Mouse (Mus musculus) cerebral cortex, adult 2 months (tissue): Measurements from ENCODE around the gene Tbc1d10c.

Experiments used
- WGBS: fragments of 180-500 bp; shearing (Covaris S2); methylation state at CpG from one replicate; pipeline ENCODE4 v1.1.7; 2018; 5-methylcytosine and 5-hydroxymethylcytosine counted together

Gene Tbc1d10c

DNA sequence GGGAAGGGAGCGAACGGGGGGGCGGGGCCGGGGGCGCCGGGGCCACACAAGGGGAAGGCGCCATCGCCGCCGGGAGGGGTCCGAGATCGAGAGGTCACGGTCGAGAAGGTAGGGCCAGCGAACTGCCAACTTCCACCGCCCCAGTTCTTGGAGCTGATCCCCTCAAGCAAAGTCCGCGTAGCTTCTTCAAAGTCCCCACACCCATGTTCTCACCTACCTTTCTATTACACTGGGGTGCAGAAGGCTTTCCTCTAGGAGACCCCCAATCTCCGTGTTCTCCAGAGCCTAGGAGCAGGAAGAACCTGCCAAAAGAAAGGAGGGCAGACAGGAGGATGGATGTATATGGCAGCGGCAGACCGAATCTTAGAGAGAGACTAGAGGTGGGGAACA, 24.4 kb upstream of the Tbc1d10c start:
- WGBS = 9% methylated on average over 16 of the region's 21 CpGs

DNA sequence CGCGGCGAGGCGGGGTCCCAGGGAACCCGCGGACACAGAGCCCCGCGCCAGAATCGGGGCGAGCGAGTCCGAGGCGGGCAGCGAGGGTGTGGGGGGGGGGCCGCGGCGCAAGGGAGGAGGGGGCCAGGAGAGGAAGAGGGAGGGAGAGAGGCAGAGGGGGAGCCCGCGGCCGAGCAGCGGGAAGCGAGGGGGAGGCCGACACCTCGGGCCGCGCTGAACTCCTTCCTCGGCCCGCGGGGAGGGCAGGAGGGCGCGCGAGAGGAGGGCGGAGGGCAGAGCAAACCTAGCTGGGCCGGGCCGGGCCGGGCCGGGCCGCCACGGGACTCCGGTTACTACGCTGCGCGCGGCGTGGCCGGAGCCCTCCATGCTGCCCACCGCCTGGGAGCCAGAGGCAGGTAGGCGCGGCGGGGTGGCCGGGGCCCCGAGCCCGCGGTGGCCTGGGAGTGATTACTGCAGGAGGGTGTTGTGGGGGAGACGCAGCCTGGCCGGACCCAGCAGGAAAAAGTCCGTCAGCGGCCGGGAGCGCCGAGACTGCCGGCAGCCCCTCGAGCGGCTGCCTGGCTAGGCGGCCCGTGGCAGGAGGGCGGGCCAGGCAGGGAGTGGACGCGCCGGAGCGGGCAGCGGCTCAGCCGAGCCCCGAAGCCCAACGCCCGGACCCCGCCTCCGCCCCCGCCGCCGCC, 23.8 kb upstream of the Tbc1d10c start:
- under 1% methylated on average over 56 of the region's 81 CpGs for WGBS

DNA sequence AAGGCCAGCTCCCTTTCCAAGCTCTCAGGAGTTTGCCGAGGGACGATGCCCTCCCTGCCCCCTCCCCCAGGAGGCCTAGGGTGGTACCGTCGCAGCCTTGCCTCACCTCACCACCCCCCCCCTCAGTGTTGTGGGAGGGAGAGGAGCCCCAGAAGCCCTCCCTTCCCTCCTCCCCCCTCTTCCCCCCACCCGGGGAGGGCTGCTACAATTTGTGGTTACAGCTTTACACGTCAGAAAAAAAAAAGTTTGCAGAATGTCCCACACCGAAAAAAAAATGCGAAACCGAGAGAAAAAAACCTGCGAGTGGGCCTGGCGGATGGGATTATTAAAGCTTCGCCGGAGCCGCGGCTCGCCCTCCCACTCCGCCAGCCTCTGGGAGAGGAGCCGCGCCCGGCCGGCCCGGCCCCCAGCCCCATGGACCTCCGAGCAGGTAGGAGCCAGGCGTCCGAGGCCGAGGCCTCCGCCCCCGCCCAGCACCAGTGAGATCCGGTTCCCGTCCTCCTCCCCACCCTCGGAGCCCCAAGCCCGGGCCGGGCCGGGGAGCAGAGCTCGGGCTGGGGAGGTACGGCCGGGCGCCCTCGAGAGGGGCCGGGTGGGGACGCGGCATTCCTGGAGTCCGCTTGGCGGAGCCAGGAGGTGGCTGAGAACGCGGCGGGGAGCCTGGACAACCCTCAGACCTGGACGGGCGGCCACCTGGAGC, 23.1 kb upstream of the Tbc1d10c start, which contains the start of the genes Clcf1 and AC109138.7:
Gene Clcf1 (plus strand): TSS at position 168 of the 700 bp plus-strand sequence.
Gene AC109138.7 (plus strand): TSS at position 287 of the 700 bp plus-strand sequence.
- 2% methylated on average over 49 of the region's 49 CpGs for WGBS

DNA sequence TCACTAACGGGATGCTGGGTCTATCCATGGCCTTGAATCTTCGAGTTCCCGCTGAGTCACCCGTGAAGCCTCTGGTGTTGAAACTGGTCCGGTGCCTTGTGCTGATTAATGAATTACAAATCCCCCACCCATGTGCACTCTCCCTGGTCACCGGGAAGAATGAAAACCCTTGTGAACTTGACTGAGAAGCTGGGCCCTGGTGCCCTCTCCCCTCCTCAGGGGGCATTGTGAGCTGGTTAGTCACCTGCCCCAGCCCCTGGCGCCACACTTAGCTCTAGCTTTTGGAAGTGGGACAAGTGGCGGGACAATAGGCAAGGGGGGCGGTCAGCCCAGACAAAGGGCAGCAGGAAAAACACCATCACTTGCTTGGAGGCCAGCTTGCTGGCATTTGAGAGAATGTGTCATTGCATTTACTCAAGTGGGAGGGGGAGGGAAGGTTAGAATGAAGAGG, 22.5 kb upstream of the Tbc1d10c start:
- 38% methylated on average over 9 of the region's 9 CpGs for WGBS

DNA sequence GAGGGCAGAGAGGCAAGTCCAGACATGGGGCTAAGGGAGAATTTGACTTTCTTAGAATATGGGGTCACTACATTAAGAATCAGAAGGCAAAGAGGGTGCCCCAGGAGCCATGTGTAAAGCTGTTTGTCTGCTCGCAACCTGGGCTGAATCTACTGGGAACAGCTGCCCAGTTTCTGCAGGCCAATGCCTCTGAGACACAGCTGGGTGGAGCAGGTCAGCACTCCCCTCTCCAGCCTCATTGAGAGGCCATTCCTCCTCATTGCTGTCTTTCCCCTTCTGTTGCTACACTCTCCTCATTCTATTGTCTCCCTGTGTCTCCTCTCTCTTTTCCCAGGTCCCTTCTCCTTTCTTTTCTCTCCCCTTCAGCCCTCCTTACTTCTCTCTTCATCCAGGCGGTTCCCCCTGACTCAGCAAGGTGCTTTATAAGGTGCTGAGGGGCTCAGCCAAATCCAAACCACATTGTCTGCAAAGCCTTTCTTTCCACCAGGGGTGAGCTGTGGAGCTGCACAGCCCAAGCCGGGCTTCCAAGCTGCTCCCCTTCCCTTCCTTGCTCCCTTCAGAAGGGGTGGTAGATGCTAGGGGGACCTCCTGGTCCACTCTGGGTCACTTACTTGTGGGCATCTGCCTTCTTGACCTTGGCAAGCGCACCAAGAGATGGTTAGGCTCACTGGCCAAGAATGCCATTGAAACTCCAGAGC, 21.0 kb upstream of the Tbc1d10c start:
- 76% methylated on average over 4 of the region's 4 CpGs for WGBS

DNA sequence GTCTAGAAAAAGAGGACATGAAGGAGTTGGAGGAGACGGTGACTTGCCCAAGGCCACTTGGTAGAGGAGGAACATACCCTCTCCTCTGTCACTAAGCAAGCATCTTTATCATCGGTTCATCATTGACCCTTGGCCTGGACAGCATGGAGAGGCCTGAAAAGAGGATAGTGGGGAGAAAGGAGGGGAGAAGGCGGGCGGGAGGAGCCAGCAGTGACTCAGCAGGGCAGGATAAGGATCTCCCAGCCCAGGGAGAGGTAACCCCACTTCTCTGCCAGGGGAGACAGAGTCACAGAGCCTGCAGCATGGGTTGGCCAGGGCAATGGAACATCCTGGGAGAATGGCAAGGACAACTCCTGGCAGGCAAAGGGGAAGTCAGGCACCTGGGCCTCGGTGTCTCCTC, 17.5 kb upstream of the Tbc1d10c start:
- WGBS = 84% methylated on average over 5 of the region's 5 CpGs

DNA sequence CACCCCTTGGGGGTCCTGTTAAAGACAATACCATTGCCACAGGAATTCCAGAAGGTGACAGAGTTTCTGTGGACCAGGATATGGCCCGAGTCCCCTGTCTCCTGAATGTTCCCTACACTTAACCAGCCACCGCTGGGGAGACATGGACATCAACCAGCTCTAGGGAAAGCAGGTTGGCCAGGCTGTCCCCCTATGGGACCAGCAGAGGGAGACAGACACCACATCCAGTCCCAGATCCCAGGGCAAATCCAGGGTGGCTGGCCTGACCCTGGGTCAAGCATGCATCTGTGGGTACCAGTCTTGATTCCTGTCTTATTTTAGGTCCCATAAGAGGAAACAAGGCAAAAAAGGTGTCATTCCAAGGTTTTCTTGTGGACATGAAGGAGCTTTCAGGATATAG, 15.9 kb upstream of the Tbc1d10c start:
- WGBS = 9% methylated on average over 2 of the region's 2 CpGs

DNA sequence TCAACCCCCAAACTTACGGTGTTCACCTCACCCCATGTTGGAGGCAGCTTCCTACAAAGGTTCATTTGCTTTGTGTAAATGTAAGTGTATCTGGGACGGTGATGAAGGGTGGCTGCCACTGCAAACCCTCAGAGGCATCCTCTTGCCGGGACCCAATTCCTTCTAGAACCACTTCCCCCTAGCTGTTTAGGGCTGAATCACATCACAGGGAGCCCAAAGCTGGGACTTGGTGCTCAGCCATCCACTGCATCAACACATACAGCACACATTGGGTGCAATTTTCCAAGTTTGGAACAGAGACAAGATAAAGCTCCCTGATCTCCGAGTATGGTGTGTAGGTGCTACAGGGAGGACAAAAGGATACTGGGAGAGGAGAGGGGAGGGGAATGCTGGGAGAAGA, 13.8 kb upstream of the Tbc1d10c start:
- 54% methylated on average over 4 of the region's 4 CpGs for WGBS

DNA sequence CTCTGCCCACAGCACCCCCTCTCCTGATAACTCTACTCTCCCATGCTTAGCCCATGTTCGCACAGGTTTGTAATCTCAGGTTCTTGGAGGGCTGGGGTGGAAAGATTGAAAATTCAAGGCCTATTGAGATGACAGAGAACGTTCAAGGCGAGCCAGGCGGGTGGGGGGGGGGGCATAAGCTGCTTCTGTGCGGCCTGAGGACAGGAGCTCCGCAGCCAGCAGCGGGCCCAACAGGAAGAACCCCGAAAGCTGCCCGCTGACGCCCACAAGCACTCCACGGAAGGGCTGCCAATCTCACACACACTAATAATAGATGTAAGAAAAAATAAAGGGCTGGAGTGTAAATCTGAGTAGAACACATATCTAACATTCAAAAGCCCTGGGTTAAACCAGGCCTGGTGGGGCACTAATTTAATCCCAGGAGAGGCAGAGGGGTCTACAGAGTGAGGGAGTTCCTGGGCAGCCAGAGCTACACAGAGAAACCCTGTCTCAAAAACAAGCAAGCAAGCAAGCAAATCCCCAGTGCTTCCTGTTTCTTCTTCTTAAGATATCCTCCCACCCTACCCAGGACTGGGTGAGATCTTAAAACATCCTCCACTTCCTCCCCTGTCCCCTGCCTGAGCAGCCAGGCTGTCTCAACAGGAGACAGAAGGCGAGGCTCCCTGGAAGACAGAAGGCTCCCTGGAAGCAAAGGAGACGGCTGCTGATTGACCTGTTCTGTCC, 12.7 kb upstream of the Tbc1d10c start:
- 24% methylated on average over 13 of the region's 13 CpGs for WGBS

DNA sequence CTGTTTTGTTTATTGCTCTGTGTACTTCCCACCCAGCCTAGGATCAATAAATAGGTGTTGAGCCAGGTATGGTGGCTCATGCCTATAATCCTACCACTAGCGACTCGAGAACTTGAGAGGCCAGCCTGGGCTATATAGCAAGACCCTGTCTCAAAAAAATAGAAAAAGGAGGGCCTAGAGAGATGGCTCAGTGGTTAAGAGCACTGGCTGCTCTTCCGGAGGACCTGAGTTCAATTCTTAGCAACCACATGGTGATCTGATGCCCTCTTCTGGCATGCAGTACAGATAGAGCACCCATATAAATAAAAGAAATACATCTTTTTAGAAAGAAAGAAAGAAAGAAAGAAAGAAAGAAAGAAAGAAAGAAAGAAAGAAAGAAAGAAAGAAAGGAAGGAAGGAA, 12.1 kb upstream of the Tbc1d10c start:
- 51% methylated on average over 3 of the region's 3 CpGs for WGBS

DNA sequence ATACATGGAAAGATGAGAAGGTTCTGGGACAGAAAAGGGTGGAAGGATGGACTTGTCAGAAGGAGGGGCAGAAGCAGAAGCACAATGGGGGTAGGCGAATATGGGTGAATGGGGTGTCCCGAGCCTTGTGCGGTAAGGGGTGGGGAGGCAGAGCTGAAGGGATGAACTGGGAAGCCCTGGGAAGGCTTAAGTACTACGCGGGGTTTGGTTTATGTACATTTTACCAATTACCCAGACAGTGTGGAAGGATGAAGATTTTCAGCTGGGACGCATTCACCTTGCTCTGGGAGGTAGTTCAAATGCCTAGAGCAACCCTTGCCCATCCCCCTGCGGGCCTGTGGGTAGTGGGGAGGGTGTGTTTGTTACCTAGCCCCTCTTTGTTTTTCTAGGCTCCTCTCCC, 11.1 kb upstream of the Tbc1d10c start:
- WGBS = 28% methylated on average over 7 of the region's 7 CpGs

DNA sequence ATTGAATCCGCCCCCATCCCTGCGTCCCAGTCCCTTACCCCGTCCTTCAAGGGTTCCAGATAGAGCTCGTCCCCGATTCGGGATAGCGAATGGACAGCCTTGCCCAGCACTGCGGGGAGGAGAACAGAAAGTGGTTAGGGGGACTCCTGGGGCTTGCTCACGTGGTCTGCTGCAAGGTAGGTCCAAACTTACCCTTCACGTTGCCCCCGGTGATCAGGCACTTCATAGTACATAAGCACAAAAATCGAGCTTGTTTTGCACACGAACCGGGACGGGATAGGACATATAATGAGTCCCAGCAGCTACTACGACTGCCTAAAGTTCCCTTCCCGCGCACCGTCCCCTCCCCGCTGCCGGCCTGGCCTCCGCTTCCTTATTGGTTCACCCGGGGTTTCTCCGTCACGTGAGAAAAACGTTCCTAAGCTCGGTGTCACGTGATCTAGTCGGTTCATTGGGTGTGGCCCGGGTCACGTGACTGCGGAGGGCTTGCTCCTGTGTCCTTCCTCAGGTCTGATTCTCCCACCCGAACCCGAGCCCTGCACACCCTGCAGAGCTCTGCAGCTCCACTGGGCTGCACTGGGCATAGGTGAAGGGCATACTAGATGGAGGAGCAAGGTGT, 10.3 kb upstream of the Tbc1d10c start, which contains the start of gene Rad9a:
Gene Rad9a (minus strand): TSS at position 372 of the 619 bp plus-strand sequence.
- WGBS = under 1% methylated on average over 34 of the region's 34 CpGs

DNA sequence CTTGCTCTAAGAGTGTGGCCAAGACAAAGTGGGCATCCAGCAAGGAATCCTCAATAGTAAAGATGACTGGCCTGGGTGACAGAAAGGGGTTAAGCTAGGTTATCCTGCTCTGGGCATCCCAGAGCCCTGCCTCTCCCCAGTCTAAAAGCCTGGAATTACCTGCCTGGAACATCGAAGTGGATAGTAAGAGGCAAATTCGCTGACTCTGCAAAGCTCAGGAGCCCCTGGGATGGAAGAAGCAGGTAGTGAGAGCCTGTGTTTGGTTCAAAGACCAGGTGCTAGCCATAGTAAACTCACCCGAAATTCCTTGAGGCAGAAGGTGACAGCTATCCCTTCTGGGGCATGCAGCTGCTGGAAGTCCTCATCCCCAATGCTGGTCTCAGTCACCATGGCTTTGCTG, 6.1 kb upstream of the Tbc1d10c start:
- 77% methylated on average over 3 of the region's 3 CpGs for WGBS

DNA sequence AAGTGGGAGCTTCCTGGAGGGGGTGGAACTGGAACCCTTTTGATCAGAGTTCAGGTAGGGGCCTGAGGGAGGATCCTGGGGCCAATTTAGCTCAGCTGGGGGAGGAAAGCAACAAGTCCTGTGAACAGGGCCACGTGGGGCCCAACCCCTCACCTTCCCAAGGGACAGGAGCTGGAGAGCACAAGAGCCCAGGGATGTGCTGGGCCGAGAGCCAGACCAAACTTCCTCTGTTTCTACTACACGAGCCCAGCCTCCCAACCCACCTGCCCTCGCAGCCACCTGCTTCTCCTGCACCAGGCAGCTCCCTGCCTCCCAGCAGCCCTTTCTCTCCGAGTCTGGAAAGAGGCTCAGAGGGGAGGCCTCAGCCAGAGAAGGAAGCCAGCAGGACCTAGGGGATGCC, 5.5 kb upstream of the Tbc1d10c start:
- 29% methylated on average over 5 of the region's 5 CpGs for WGBS

DNA sequence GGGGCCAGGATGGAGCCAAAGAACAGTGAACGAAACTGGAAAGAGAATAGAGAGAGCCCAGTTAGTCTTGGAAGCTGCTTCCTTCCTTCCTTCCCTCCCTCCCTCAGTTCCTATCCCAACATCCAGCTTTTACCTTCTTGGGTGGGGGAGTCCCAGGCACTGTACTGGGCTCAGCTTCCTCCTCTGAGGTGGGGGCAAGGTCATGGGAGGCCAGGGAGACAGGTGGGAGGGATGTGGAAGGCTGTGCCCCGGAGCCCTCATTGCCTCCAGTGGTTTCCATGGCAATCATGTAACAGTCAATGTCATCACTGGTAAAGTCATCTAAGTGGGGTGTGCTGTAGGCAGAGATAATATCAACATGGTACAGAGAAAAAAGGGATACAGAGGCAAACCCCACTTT, 5.0 kb upstream of the Tbc1d10c start:
- WGBS = 24% methylated on average over 2 of the region's 2 CpGs

DNA sequence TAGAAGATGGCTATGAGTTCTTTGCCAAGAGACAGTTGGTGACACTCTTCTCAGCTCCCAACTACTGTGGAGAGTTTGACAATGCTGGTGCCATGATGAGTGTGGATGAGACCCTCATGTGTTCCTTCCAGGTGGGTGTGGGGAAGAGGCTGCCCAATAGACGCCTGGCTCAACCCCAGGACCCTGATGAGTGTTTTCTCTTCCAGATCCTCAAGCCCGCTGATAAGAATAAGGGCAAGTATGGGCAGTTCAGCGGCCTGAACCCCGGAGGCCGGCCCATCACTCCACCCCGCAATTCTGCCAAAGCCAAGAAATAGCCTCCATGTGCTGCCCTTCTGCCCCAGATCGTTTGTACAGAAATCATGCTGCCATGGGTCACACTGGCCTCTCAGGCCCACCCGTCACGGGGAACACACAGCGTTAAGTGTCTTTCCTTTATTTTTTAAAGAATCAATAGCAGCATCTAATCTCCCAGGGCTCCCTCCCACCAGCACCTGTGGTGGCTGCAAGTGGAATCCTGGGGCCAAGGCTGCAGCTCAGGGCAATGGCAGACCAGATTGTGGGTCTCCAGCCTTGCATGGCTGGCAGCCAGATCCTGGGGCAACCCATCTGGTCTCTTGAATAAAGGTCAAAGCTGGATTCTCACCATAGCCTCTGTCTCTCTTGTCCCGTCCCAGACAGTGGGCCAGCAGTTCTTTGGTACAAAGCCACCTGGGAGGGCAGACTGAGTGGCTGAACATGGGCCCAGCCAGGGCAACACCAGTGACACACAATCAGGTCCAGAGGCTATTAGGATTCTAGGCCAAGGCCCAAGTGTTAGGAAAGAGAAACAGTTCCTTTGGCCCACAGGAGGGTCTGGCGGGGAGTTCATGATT, 3.9 kb upstream of the Tbc1d10c start:
- WGBS = 67% methylated on average over 12 of the region's 12 CpGs

DNA sequence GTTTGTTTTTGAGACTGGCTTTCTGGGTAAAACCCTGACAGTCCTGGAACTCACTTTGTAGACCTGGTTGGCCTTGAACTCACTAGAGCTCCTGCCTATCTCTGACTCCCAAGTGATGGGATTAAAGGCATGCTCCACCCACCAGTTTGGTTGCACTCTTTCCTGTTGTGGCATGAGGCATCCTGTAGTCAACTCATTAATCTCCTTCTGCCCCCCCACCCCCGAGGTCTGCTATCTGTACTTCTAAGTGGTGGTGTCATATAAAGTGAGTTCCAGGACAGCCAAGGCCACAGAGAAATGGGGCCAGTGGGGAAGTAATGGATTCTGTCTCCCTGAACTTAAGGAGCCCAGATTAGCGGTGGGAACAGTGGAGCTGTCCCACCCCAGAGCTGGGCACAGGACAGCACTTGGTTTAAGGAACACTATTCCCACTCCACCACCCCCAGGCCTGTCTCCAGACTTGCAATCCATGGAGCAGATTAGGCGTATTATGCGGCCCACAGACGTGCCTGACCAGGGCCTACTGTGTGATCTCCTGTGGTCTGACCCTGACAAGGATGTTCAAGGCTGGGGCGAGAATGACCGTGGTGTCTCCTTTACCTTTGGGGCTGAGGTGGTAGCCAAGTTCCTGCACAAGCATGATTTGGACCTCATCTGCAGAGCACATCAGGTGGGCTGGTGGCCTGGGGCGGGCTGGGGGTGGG, 3.1 kb upstream of the Tbc1d10c start:
- 85% methylated on average over 8 of the region's 8 CpGs for WGBS

DNA sequence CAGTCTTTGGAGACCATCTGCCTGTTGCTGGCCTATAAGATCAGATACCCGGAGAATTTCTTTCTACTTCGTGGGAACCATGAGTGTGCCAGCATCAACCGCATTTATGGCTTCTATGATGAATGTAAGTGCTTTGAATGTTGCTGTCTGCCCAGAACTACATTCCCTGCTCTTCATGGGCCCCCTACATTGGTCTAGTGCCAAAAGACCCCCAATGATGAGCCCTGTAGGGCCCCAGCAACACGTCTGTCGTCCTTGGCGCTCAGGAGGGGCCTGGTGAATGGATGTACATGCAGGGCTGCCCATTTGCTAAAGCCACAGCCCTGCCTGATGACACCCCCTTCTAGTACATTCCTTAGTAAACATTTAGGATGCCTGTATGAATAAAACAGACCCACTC, 2.0 kb upstream of the Tbc1d10c start:
- 32% methylated on average over 6 of the region's 6 CpGs for WGBS

DNA sequence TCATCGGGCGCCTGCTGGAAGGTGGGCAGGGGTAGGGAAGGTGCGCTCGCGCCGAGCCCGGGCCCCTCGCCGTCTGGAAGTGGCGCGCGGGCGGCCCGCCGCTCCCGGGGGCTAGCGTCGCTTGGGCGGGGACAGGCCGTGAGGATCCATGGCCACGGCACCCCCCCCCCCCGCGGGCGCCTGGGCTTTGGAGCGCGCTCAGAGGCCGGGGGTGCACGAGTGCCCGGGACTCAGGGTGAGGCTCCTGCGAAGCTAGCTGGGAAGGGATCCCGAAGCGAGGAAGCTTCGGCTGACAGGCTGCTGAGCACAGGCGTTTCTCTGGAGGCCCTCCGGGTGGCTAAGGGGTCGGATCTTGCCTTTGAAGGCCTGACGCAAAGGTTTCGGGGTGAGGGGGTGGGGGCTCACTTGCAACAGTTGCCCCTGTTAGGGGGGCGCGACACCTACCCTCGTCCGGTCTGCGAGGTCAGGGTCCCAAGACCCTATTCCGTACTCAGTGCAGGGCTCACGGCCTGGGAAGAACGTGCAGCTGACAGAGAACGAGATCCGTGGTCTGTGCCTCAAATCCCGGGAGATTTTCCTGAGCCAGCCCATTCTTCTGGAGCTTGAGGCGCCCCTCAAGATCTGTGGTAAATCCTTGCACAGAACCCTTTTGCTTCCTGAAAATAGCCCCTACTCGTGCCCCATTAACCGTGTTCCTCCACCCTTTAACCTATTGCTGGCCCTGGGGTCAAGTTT, 1.3 kb upstream of the Tbc1d10c start:
- WGBS = under 1% methylated on average over 51 of the region's 52 CpGs
